Mouse (Mus musculus) layer of hippocampus, postnatal 25 days (tissue): ENCODE measurements around the gene Olfr715b. TPM values are rescaled to one million over a fixed set of nuclear protein-coding genes. Genes with fewer than 3 reads are reported as not detected.
"Not testable (repeated sequence)": the region's sequence is repeated elsewhere in the genome, so short reads cannot be mapped to it uniquely, and the experiment has no call there.

ENCODE experiments used
- DNase-seq, 2 experiments: peaks; one replicate each; pipeline ENCODE4 v3.0.0; 2022; ENCODE audit warnings: mixed read lengths in 2 of 2, low spot score in 1 of 2; ENCODE audit errors: extremely low spot score in 1 of 2
- total RNA-seq, 2 experiments: library from RNA; stranded (reverse); gene quantifications; 2 replicates each; pipeline ENCODE4 v1.2.3; 2021

The Olfr715b gene
- not detected for total RNA-seq

GRCm38 (mm10) chr7:107110269-107110668, at the start of gene Olfr715b:
Olfr715b (minus strand) TSS chr7:107110369.
- DNase-seq: not testable (repeated sequence)

- DNase-seq: not testable (repeated sequence)
These were observed 27.9 kb upstream of the Olfr715b start, which contains the start of gene Olfr716 for GRCm38 (mm10) chr7:107138027-107138426. Olfr716 (plus strand) TSS chr7:107138327.

- DNase-seq: not testable (repeated sequence)
These were observed 20.8 kb upstream of the Olfr715b start, which contains the start of gene Olfr715 for GRCm38 (mm10) chr7:107130983-107131382. Olfr715 (minus strand) TSS chr7:107131083.

- no peak for DNase-seq
These were observed 17.2 kb downstream of the Olfr715b start, which contains the start of gene Olfr17 for GRCm38 (mm10) chr7:107092920-107093319. Olfr17 (plus strand) TSS chr7:107093220.

- no peak for DNase-seq
These were observed 39.5 kb downstream of the Olfr715b start, which contains the start of gene Olfr714 for GRCm38 (mm10) chr7:107070681-107071080. Olfr714 (plus strand) TSS chr7:107070981.

Other genes with a start within 250 kb of the Olfr715b start
- not detected for gene Olfr704, start 247.2 kb downstream of the Olfr715b start, total RNA-seq
- not detected for gene Olfr705, start 233.5 kb downstream of the Olfr715b start, total RNA-seq
- not detected for gene Olfr706, start 222.2 kb downstream of the Olfr715b start, total RNA-seq
- not detected for gene Olfr707, start 209.1 kb downstream of the Olfr715b start, total RNA-seq
- gene Olfr1532-ps1, start 202.4 kb downstream of the Olfr715b start, total RNA-seq: not detected
- not detected for gene Olfr709-ps1, start 178.2 kb downstream of the Olfr715b start, total RNA-seq
- gene Olfr710, start 162.1 kb downstream of the Olfr715b start, total RNA-seq: not detected
- under 1 TPM; 0.07 to 0.10 TPM for gene Olfr6, start 146.4 kb downstream of the Olfr715b start, total RNA-seq
- gene Olfr711, start 134.9 kb downstream of the Olfr715b start, total RNA-seq: not detected
- not detected for gene Olfr2, start 104.3 kb downstream of the Olfr715b start, total RNA-seq
- gene Olfr713, start 79.2 kb downstream of the Olfr715b start, total RNA-seq: not detected
- not detected for gene Olfr714, start 39.4 kb downstream of the Olfr715b start, total RNA-seq
- gene Olfr17, start 17.1 kb downstream of the Olfr715b start, total RNA-seq: not detected
- not detected for gene Olfr715, start 20.7 kb upstream of the Olfr715b start, total RNA-seq
- not detected for gene Olfr716, start 28.0 kb upstream of the Olfr715b start, total RNA-seq
- gene Nlrp14, start 56.6 kb upstream of the Olfr715b start, total RNA-seq: not detected
- gene Rbmxl2, start 99.1 kb upstream of the Olfr715b start, total RNA-seq: not detected